Mouse (Mus musculus): ENCODE data around the gene Dcbld2.
A peak's percentile ranks its signal among the peaks of the same experiment; 100 is the strongest.
"Not testable (repeated sequence)": the region's sequence is repeated elsewhere in the genome, so short reads cannot be mapped to it uniquely, and the experiment has no call there.

The Dcbld2 gene

DNA sequence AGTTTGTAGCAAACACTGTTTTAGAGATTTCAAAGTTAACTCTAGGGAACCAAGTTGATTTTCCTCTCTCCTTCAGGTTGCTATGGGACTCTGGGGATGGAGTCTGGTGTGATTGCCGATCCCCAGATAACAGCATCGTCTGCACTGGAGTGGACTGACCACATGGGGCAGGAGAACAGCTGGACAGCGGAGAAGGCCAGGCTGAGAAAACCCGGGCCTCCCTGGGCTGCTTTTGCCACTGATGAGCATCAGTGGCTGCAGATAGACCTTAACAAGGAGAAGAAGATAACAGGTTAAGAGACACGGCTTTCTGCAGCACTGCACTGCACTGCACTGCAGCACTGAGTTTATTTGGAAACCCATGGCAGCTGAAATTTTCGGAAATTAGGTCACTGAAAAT lies 42.4 kb downstream of the Dcbld2 start:
- no peak for DNase-seq (ENCODE audit: low spot score)

GRCm38 (mm10) chr16:58451647-58452046 lies 43.4 kb downstream of the Dcbld2 start:
- DNase-seq (ENCODE audit: low spot score), result no peak

DNA sequence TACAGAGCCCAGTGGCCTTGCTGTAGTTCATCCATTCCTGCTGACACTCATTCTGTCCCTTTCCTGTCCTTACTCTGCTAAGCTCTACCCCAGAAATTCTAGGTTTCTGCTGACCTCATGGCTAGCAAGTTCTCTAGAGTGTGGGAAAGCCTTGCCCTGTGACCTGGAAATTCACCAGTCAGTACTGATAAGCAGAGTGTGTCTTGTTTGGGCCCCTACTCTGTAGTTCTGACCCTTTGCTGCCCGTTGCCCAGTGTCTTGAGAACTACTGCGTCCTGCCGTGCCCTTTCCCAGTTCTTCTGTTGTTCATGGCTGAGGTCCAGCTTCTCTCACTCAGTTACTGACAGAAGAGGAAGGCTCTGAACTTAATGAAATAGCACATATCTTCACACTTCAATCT lies 44.9 kb downstream of the Dcbld2 start:
- no peak for DNase-seq (ENCODE audit: low spot score)

GRCm38 (mm10) chr16:58453820-58454219 lies 45.6 kb downstream of the Dcbld2 start:
- no peak for DNase-seq (ENCODE audit: low spot score)

DNA sequence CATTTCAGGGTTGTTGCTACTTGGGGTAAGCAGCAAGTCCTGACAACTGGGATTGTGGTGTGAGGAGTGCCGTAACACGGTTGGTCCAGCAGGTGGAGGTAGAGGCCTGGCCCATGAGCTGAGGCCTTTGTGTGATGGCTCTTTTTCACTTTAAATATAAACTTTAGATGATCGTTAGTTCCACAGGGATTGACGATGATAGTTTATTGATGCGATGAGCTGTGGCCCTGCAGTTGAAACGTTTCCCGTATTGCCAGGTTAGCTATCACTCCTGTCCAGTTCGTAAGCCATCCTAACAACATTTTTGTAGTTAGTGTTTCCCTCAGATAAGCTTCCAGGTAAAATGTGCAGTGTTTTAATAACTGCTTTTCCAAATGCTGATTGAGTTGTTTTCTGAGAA lies 46.4 kb downstream of the Dcbld2 start:
- DNase-seq (ENCODE audit: low spot score), result peak; percentile 28

GRCm38 (mm10) chr16:58455118-58455517 lies 46.9 kb downstream of the Dcbld2 start:
- DNase-seq (ENCODE audit: low spot score), result no peak

- DNase-seq (ENCODE audit: low spot score), result no peak
Observed at GRCm38 (mm10) chr16:58456445-58456844, 48.2 kb downstream of the Dcbld2 start.

DNA sequence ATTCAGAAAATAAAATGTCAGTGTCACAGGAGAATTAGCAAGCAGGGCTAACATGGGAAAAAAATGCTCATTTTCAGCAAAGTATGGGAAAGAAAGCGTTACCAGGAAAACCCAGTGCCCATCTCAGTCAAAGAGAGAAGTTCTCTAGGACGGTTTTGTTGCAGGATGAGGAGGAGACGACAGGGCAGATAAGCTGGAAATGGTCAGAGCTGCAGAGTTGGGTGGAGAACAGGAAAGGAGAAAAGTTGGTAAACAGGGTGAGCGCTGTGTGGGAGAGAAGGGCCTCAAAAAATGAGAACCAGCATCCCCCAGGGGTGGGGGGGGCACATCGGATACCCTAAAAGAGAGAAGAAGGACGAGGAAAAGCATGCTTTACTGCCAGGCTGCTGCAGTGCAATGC lies 48.7 kb downstream of the Dcbld2 start:
- DNase-seq (ENCODE audit: low spot score), result no peak

DNA sequence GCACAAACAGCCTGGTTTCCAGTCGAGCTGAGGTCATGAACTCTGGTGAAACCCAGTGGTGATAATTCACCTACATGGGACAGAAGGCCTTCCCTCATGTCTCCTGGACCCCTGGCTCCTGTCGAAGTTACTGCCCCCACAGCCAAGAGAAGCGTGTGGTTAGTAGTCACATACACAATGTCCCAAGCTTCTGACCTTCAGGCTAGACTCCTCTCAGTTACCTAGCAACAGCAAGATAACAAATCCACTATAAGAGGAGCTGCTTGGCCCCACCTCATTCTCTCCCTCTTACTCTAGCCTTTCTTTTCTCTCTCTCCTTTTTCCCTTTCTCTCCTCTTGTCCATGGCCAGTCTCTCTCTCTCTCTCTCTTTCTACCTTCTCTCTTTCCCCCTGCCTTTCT lies 51.7 kb downstream of the Dcbld2 start:
- DNase-seq (ENCODE audit: low spot score), result not testable (repeated sequence)

DNA sequence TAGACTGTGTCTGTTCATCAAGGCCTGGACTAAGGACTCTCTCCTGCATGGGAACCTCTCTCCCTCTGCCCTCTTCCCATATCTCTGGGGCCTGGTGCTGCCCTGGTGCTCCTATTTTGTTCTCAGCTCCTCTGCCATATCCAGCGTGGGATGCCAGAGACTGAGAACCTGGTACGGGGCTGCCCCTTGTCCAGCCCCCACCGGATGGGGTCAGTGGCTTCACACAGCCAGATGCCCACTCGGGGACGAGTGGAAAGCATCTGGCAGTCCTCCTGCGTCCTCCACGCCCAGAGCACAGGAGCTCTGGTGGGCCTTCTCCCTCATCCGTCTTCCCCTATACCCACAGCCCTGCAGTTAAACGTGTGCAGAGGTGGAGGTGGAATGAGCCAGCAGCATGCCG lies 52.1 kb downstream of the Dcbld2 start:
- no peak for DNase-seq (ENCODE audit: low spot score)

- DNase-seq (ENCODE audit: low spot score), result no peak
Observed at GRCm38 (mm10) chr16:58461856-58462518, 53.7 kb downstream of the Dcbld2 start.

DNA sequence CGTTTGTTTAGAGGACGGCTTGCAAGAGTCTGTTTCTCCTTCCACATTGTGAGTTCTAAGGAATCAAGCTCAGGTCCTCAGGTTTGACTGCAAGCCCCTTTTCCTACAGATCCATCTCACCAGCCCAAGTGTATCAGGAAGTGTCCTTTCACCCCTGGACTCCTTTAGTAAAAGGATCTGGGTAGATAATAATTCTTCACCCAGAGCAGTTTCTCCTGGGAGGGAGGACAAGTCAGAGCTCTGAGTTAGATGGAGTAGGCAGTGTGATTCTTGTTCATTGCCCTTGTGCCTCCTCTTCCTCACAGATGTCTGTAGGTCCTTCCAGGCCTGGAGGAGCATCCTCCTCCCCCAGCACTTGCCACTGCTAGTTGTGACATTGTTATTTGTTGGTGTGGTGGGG lies 54.3 kb downstream of the Dcbld2 start:
- DNase-seq (ENCODE audit: low spot score), result no peak

GRCm38 (mm10) chr16:58464051-58464450 lies 55.8 kb downstream of the Dcbld2 start:
- DNase-seq (ENCODE audit: low spot score), result no peak

DNA sequence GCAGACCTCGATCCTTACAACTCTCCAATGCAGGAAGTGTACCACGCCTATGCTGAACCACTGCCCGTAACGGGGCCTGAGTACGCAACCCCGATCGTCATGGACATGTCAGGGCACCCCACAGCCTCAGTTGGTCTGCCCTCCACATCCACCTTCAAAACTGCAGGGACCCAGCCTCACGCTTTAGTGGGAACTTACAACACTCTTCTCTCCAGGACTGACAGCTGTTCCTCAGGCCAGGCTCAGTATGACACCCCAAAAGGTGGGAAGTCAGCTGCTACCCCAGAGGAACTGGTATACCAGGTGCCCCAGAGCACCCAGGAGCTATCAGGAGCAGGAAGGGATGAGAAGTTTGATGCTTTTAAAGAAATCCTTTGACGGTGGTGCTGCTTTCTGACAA lies 57.2 kb downstream of the Dcbld2 start:
- no peak for DNase-seq (ENCODE audit: low spot score)

DNA sequence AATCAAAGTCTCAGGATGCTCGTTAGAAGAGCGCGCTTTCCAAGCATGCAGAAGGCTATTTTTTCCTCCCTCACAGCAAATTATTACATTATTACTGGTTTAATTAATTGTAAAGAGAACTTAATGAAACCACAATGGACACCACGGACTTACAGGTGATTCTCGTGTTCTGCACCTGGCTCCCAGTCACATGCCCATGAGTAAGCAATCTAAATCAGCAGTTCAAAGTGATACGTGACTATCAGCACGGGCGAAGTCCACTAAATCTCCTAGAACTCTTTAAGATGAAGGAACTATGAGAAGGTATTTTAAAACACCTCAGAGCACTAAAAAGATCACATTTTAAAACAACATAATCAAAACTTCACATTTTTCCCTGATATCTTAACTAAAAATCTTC lies 61.8 kb downstream of the Dcbld2 start:
- DNase-seq (ENCODE audit: low spot score), result no peak

DNA sequence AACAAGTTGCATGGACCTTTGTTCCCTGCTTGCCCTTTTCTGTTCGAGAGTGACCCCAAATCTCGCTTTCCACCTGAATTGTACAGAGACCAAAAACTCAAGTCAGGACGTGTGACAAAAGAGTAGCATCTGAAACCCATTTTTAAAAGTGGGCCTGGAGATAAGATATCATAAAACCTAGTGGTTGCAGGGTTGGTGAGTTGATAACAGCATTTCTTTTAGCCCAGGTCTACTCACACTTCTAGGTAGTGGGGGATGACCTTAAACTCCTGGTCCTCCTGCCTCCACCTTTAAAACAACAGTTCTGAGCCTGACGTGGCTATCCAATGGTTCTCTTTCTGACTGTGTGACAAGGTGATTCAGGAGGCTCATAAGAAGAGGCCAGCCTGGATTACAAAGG lies 62.6 kb downstream of the Dcbld2 start:
- DNase-seq (ENCODE audit: low spot score), result no peak

DNA sequence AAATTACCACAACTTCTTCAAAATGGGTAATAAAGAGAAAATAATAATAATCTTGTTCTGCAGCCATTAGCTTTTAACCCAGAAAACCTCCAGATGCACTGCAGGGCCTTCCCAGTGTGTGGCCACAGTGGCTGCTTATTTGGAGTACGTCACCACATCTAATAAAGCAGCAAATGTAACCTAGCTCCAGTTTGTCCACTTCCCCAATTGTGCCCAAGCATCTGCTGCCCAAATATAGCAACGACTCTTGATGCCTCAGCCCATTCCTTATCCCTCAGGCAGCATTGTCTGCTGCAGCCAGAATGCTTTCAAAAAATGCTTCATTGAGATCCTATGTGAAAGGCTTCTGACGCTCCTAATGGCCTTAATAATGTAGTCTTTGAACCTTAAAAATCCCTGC lies 66.6 kb downstream of the Dcbld2 start:
- DNase-seq (ENCODE audit: low spot score), result no peak

GRCm38 (mm10) chr16:58475544-58476154 lies 67.4 kb downstream of the Dcbld2 start:
- no peak for DNase-seq (ENCODE audit: low spot score)

DNA sequence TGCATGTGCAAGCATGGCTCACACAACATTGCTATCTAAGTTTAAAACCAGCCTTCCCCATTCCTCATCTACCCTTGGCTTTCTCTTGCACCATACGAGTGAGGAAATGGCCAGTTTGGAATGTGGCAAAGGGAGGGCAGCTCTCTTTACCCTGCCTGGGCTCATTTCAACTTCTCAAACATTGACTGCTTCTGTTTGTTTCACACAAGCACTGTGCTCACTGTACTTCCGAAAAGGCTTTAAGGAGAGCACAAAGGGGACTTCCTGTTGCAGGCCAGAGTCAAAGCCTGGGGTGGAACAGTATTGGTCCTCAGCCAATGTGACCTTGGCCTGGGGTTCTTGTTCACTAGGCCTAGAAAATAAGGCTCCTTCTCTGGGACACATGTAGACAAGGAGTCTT lies 68.1 kb downstream of the Dcbld2 start:
- no peak for DNase-seq (ENCODE audit: low spot score)

DNA sequence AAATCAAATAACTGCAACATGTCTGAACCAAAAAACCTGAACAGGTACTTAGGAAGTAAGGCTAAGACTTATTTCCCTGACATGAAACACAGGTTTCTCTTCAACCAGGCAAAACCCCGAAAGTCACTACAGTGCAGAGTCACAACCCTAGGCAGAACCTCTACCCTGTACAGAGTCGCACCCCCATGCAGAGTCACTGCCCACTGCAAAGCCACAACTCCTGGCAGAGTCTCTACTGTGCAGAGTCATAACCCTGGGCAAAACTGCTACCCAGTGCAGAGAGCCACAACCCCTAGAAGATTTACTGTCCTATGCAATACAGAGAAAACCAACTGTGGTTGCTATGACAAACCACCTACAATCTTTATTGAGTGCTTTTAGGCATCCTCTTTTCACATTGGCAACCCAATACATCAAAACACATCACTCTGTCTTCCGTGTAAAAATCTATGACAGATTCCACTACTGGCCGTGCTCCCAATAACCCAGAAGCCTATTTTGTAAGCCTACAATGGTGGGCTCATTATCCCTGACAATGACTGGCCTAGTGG lies 71.7 kb downstream of the Dcbld2 start:
- no peak for DNase-seq (ENCODE audit: low spot score)

- DNase-seq (ENCODE audit: low spot score), result no peak
Observed at GRCm38 (mm10) chr16:58481219-58481905, 73.1 kb downstream of the Dcbld2 start.

GRCm38 (mm10) chr16:58481906-58482270 lies 73.6 kb downstream of the Dcbld2 start:
- DNase-seq (ENCODE audit: low spot score), result no peak

- DNase-seq (ENCODE audit: low spot score), result no peak
Observed at GRCm38 (mm10) chr16:58482296-58482695, 74.1 kb downstream of the Dcbld2 start.

Measured in urinary bladder, postnatal 25 days (tissue).